Mouse (Mus musculus) heart, postnatal 10 days (tissue): ENCODE results near the gene Fam45a. TPM values are rescaled to one million over a fixed set of nuclear protein-coding genes. Genes with fewer than 3 reads are reported as not detected.

Experiments
- DNase-seq, 2 experiments: peaks; one replicate each; pipeline ENCODE4 v3.0.0; 2021
- intact Hi-C: fragments of 180-260 bp; cut with DNase I; formaldehyde crosslinking; loops from one replicate; pipeline ENCODE4 v1.15.1; 2025
- total RNA-seq, 2 experiments: library from RNA; stranded (reverse); gene quantifications; 2 replicates each; pipeline ENCODE4 v1.2.3; 2021

The Fam45a gene
- 10 to 100 TPM; 17.5 to 19.2 TPM for total RNA-seq

- intact Hi-C loops, result loop anchor here (2.0 kb wide), 1 partner anchor 21 kb away; the partner anchor contains the start of gene Eif3a
- peak; percentile 95 for DNase-seq
These were observed at the start of gene Fam45a for GRCm38 (mm10) chr19:60811098-60812035. Gene Fam45a, plus strand, starts transcription at chr19:60811585.

DNA sequence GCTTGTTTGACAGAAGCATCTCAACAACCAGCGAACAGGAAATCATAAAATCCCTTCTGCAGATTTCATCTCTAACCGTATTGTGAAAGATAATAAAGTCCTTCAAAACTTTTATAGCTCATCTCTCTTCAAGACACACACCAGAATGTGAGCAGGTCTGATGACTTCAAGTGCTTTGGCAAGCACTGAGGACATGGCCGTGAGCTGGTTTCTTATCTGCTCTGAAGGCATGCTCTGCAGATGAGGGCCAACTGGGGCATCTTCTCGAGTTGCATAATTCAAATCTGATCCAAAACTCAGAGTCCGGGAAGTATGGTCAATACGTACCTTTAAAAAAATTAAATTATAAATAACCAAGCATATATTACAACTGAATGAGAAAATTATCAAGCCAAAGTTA is 38.0 kb upstream of the Fam45a start:
- intact Hi-C loops, result no loop called here
- DNase-seq, result no peak

DNA sequence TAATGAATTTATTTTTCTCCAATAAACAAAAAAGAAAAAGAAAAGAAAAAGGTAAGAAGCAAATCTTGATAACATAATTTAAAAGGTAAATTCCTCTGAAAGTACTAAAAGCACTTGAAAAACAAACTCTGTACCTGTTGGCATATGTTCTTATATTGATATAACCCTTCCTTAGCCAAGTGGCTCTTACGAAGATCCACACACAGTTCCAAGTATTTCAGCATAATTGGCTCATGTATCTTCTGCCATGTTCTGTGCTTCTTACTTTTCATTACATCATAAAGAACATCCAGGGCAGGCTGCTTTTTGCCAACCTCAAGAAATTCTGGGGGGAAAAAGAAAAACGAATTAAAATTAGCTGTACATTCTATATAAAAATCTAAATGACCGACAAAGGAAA is 29.4 kb upstream of the Fam45a start:
- DNase-seq, result no peak
- intact Hi-C loops, result no loop called here

GRCm38 (mm10) chr19:60784712-60785111 is 26.7 kb upstream of the Fam45a start:
- intact Hi-C loops, result no loop called here
- no peak for DNase-seq

GRCm38 (mm10) chr19:60787465-60788150 is 23.8 kb upstream of the Fam45a start:
- no peak for DNase-seq
- intact Hi-C loops, result no loop called here

DNA sequence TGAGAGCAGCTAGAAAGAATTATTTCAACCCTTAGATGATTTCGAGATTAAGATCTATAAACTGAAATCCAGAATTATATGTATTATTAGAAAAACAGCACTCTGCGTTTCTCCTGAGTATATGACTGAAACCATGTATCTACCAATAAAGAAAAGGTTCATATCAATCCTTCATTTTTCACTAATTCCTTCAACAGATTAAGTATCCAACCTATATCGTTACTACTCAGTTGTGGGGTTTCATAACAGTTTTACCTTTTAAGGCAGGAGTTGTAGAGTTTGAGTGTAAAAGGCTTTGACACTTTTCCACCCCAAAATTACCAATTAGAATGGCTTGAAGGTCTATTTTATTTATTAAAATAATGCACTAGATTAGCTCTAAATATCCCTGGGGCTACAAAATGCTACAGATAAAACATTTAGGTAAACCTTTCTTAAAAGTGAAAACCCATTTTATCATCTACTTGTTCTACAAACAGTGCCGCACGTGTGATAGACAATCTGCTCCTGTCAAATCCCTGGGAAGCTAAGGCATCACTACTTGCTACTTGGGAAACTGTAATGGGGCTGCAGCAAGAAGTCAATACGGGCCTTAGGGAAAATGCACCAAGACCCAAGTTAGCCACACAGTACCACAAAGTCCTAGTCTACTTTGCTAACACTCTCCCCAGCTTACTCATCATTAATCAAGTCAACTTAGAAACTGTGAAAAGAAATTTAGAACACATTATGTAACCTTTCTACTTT is 23.0 kb upstream of the Fam45a start:
- intact Hi-C loops, result no loop called here
- no peak for DNase-seq

DNA sequence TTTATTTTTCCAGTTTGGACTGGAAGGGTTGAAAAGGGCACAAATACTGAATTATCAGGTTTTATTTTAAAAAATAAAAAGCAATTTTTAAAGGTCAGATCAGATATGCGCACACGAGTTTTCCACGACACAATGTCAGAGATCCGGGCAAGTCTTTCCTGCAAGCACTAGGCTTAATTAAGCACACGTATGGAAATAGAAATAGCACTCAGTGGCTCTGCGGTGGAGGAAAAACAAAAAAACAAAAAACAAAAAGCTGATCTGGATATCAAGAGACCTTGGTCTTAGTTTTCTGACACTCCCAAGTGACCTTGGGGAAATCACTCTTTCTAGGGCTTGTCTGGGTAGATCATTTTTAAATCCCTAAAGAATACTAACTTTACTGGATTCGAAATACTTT is 21.9 kb upstream of the Fam45a start:
- peak in 1 of 2 experiments; percentile 18 for DNase-seq
- intact Hi-C loops, result no loop called here

DNA sequence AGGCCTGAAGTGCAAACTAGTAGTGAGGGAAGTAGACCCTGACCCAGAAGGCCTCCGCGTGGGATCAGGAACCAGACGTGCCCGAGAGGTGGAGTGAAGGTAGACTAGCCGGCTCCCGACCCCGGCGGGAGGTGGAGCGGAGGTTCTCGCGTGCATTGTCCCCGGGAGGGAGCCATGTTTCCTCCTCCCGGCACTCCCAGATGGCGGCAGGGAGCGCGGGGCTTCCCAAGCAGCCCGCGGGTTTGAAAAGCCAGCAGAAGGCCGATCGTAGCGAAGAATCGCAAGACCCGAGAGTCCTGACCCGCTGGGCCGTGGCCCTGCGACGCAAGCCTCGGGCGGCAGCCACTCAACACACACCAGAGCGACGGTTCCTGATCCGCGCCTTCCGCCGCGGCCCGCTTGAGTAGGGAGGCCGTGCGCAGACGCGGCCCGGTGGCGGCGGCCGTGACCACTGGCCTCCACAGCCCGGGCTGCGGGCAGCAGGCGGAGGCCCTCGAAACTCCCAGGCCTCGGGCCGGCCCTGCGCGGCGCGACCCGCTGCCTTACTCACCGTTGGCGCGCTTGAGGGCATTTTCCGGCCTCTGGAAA is 21.4 kb upstream of the Fam45a start:
- DNase-seq, result peak; percentile 69 to 79
- intact Hi-C loops, result loop anchor here (2.0 kb wide), 1 partner anchor 21 kb away; the partner anchor contains the start of gene Fam45a

DNA sequence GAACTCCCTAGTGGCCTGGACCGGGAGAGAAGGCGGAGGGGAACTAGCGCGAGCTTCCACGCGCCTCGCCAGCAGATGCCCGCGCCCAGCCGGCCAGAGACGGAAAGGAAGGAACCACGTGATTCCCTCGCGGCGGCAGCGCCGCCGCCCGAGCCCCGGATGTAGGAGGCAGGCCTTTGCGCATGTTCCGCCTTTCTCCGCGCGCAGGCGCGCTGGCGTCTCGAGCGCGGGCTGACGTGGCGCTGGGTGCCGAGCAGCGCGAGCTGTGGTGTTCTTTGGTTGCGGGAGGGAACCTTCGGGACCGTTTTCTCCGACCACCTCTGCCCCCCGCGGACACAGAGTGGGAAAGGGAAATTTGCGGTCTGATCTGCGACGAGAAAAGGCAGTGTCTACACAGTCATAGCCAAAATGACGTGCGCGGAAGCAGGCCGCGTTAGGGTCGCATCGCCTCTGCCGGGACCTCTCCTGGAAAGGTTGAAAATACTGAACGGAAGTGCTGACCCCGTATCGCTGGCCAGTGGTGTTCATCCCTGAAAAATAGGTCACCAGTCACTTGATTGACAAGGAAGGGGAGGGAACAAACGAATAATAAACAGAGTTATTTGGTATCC is 20.7 kb upstream of the Fam45a start, which contains the start of gene Eif3a:
Eif3a (minus strand) TSS at position 108 of the 611 bp plus-strand sequence.
- peak; percentile 96 to 97 for DNase-seq

GRCm38 (mm10) chr19:60791164-60791563 is 20.2 kb upstream of the Fam45a start:
- intact Hi-C loops, result loop anchor here (2.0 kb wide), 1 partner anchor 20 kb away; the partner anchor contains the start of gene Fam45a
- DNase-seq, result no peak

More for the DNA sequence above, 20.7 kb upstream of the Fam45a start, which contains the start of gene Eif3a:
- intact Hi-C loops, result loop anchor here (2.0 kb wide), 1 partner anchor 20 kb away; the partner anchor contains the start of gene Fam45a

- no peak for DNase-seq
- intact Hi-C loops, result no loop called here
These were observed 18.1 kb upstream of the Fam45a start for GRCm38 (mm10) chr19:60793170-60793707.

DNA sequence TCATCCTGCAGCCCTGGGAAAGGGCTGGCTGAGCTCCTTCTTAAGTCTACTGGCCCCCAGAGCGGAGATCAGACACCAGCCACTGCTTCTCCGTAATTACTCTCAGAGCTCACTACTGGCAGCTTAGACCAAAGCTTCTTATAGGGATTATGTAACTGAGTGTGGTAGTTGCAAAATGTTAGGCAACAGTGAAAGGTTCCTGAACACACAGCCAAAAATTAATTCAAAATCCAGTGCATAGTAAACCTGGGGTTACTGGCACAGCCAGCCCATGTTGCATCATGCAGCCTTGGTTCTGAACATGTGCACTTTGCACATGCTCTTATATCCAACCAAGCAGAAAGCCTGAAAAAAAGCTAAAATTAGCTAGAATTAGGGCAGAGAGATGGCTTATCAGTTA is 16.1 kb upstream of the Fam45a start:
- DNase-seq, result no peak
- intact Hi-C loops, result no loop called here

DNA sequence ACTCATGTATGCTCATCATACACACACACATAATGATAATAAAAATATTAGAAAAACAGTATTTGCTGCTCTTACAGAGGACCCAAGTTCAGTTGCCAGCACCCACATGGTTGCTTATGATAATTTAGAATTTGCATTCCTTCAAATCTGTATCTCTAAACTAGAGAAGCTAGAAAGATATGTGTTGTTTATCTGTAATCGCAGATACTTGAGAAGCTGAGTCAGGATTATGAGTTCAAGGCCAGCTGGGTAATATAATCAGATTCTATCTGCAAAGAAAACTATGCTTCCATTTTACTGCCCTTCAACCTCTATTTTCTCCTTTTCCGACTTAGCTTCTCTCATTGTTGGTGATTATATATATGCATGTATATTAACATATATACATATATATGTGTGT is 14.0 kb upstream of the Fam45a start:
- intact Hi-C loops, result no loop called here
- no peak for DNase-seq

GRCm38 (mm10) chr19:60799867-60800569 is 11.4 kb upstream of the Fam45a start:
- no peak for DNase-seq
- intact Hi-C loops, result no loop called here

DNA sequence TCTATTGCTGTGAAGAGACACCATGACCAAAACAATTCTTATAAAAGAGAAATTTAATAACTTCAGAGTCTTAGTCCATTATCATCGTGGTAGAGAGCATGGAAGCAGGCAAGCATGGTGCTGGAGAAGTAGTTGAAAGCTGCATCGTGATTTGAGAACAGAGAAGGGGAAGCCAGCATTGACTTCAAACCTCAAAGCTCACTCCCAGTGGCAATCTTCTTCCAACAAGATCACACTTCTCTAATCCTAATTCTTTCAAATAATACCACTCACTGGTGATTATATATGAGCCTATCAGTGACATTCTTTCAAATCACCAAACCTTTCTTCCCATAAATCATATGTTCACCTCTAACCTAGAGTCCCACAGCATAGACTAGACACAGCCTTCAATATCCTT is 6.5 kb upstream of the Fam45a start:
- no peak for DNase-seq
- intact Hi-C loops, result no loop called here

DNA sequence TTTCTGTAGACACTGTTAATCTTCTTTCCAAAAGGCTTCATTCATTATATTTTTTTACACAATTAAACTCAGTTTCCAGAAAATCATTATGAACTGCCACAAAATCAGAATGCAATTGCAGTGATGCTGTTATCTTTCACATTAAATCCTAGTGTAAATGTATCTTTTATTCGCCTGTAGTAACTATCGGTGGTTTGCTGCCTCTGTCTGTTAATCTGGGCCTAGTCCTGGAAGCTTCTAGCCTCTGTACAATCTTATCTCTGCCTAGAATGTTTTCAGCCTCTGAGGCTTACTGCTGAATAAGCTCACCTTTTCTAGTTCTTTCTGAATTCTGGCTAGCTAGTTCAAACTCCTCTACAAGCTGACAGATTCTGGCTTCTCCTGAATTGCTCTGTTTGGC is 1.5 kb upstream of the Fam45a start:
- DNase-seq, result no peak
- intact Hi-C loops, result loop anchor here (2.0 kb wide), 1 partner anchor 19 kb away; the partner anchor contains the start of gene Eif3a

- DNase-seq, result no peak
- intact Hi-C loops, result no loop called here
These were observed 628 bp downstream of the Fam45a start for GRCm38 (mm10) chr19:60812036-60812389.

DNA sequence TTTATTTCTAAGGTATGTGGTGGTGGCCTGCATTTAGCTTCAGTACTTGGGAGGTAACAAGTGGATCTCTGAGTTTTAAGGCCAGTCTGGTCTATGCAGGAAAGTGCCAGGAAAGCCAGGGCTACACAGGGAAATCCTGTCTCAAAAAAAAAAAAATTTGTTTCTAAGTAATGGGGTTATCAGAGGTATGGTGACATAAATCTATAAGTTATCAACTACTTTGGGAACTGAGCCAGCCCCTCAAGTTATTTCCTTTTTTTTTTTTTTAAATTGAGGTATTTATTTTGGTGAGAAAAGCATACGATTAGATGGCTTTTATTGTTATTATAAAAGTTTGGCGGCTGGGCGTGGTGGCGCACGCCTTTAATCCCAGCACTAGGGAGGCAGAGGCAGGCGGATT is 1.7 kb downstream of the Fam45a start:
- intact Hi-C loops, result no loop called here
- DNase-seq, result no peak

GRCm38 (mm10) chr19:60818677-60819076 is 7.3 kb downstream of the Fam45a start:
- DNase-seq, result peak in 1 of 2 experiments; percentile 2
- intact Hi-C loops, result no loop called here
